Mouse (Mus musculus): Measurements from ENCODE around the gene Osgep.
"Not testable (repeated sequence)": the region's sequence is repeated elsewhere in the genome, so short reads cannot be mapped to it uniquely, and the experiment has no call there.

Osgep gene

DNA sequence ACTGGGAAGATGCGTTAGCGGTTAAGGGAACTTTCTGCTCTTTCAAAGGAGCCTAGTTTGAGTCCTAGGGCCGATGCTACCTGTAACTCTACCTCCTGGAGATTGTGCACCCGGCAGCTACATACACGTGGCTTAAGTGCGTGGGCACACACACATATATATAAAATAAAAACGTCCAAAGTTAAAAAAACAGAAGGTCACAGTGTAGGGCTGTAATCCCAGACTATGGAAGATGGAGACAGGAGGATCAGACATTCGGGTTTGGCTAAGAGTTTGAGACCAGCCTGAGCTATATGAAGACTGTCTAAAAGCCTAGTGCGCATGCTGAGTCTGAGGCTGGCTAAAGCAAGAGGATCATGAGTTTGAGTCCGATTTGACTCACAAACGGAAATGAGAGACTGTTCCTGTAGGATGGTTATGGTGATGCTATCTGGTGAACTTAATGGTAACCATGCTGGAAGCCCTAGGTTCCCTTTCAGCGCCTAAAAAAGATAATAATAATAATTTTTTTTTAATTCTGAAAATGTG lies 6.9 kb upstream of the Osgep start:
- no peak for DNase-seq

DNA sequence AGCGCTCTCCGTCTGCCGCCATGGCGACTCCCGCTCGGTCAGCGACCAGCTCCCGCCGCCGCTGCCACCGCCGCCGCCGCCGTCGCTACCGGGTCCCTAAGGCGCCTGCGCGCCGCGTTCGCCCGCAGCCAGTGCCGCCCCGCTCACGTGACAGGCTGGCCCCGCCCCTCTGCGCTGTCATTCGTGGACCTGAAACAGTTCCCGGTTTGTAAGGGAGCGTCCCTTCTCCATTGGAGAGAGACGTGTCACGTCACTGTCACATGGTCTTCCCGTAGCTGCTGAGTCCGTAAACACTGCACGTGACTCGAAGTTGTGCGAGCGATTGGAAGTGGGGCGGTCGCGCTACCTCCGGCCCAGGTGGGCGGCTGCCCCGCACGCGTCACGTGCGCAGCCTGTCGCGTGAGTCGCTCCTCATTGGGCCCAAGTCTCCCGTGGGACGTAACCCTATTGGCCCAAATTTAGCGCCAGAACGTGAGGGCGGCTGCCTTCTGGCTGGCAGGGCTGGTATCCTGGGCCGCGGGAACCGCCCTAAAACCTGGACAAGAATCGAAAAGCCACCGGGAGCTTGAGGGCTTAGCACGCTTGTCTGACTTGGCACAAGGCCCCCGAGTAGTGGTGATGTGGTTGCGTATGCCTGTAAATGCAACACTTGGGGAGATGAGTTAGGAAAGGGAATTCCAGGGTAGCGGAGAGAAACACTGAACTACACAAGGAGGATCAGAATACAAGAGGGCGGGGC lies 6.2 kb upstream of the Osgep start, which contains the start of the genes Pip4p1 and Pnp:
Gene Pip4p1 (minus strand): TSS at position 103 of the 739 bp plus-strand sequence.
Gene Pnp (plus strand): TSS at position 329 of the 739 bp plus-strand sequence.
- peak; percentile 99 to 100 for DNase-seq

DNA sequence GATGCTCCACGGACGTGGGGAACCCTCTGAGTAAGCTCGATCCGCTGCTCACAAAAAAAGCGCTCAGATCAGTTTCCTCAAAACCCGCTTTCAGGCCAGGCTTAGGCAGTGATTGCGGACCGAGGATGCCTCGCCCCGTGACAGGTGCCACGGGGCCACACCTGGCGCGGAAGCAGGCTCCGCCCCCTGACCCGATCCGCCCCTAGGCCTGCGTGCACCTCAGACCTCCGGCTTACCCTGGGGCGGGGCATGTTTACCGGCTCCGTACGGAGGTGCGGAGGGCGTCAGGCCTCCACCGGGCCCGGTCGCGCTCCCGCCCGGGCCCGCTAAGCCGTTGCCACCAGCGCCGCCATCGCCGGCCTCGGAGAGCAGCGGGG lies 5.7 kb upstream of the Osgep start:
- peak in 1 of 2 experiments; percentile 80 for DNase-seq

DNA sequence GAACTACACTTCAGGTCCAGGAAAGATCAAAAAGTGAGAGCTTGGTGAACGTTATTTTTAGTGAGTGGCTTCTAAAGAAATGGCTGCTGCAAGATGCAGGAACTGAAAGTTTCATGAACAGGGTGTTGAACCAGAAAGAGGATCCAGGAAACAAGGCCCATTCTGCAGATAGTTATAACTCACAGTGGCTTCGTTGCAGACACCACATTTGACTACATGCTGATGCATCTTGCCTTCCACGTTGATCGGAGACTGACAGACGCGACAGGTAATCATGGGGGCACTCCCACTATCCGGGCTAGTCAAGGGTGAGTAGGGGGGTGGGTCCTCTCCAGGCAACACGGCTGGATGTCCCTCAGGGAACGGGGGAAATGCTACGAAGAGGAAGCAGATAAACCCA lies 5.3 kb upstream of the Osgep start:
- no peak for DNase-seq

DNA sequence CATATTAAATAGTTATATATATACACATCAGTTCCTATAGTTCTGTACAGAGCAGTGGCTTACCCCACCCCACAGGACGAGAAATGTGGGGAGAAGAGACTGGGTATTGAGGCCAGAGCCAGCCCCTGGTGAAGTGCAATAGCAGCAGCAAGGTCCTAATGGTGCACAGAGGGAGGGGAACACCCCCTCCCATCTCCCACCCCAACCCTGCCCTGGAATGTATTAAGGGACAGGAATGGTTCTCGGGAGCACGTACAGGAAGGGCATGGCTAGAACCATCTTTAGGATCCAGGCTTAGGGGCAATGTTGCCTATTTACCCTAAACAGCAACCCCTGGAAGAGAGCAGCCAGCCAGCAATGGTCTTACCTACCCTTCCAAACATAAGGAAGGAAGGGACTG lies 2.7 kb upstream of the Osgep start:
- DNase-seq = no peak

DNA sequence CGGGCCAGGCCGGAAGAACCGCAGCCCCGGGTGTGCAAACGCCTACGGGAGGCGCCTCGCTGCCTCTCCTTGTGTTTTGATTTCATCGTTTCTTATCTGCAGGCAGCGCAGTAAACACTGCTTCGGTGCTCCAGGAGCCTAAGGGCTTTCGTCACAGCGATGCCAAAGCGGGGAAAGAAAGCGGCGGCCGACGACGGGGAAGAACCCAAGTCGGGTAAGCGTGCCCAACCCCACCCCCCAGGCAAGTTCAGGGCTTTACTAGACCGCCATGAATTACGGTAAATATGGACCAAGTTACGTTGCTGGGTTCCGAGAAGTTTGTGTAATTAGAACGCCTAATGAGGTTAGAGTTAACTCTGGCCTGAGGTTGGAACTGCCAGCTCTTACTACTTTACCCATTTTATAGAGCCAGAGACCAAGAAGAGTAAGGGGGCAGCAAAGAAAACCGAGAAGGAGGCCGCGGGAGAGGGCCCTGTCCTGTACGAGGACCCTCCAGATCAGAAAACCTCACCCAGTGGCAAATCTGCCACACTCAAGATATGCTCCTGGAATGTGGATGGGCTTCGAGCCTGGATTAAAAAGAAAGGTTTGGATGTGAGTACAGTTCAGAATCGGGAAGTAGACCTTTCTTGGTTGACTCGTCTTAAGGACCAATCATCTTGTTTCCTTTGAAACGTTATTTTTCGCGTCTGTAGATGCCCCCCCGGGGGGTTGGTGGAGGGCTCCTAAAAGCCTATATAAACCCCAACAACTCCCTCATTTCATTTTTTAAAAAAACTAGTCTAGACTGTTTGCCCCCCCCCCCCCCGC lies 623 bp upstream of the Osgep start:
- DNase-seq = peak in 1 of 2 experiments; percentile 23

DNA sequence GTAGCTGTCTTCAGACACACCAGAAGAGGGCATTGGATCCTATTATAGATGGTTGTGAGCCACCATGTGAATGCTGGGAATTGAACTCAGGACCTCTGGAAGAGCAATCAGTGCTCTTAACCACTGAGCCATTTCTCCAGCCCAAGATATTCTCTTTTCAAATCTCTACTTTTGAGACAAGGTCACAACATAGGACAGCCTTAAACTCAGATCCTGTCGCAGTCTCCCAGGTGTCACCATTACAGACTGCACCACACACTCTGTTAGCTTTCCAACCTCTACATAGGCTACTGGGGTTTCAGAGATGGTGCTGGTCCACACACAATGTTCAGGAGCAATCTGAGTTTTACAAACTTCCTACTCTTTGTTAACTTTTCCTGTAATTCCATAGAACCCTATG lies 1.3 kb downstream of the Osgep start:
- DNase-seq = not testable (repeated sequence)

DNA sequence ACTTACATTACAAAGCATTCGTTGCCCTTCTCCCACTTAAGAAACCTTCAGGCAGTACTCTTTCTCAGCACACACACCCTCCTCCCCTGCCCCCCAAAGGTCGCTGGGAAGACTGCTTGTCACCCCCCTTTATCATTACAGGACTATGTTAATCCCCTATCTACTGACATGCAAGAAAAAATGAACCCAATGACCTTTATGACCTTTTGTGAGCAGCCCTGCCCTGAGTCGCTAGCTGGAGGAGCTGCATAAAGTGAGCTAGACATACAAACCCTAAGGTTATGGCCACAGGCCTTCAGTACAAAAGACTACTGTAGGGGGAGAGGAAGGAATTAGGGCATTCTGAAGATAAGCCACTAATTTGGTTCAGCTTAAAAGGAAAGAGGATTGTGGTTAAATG lies 13.3 kb downstream of the Osgep start:
- DNase-seq = no peak

DNA sequence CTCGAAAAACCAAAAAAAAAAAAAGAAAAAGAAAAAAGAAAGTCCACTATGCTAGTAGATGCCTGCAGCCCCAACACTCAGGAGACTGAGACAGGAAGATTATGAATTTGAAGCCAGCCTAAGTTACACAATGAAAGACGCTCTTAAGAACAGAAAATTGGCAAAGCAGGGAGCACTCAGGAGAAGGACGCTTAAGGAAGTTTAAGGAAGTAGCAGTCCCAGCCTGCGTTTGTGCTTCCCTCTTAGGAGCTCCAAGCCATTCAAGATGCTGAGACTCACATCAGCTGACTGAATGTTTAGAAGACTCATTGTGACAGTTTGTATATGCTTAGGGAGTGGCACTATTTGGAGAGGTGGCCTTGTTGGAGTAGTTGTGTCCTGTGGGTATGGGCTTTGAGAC lies 16.6 kb downstream of the Osgep start:
- DNase-seq = no peak

DNA sequence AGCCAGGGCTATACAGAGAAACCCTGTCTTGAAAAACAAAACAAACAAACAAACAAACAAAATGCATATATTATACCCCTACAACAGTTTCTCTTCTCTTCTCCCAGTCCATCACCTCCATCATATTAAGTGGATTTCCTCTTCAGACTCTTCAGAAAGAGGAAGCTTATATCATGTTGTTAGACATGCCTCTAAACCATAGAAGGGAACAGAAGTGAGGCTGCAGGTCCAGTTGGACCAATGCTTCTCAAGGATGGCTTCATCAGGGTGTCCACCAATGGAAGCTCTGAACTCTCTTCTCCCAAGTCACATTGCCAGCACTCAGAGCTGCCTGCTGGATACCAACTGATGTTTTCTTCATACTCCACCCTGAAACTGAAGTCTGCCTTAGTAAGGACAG lies 19.4 kb downstream of the Osgep start:
- not testable (repeated sequence) for DNase-seq

DNA sequence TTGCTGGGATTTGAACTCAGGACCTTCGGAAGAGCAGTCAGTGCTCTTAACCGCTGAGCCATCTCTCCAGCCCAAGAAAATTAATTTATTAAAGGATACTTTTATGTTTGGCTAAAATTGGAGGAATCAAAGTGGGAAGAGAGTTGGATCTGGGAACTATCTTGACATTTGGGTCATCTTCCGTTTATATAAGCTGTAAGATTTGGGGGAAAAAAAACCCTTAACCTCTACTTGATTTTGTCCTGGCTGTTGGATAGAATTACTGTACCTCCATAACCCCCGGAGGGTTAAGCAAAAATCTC lies 19.9 kb downstream of the Osgep start:
- no peak for DNase-seq

DNA sequence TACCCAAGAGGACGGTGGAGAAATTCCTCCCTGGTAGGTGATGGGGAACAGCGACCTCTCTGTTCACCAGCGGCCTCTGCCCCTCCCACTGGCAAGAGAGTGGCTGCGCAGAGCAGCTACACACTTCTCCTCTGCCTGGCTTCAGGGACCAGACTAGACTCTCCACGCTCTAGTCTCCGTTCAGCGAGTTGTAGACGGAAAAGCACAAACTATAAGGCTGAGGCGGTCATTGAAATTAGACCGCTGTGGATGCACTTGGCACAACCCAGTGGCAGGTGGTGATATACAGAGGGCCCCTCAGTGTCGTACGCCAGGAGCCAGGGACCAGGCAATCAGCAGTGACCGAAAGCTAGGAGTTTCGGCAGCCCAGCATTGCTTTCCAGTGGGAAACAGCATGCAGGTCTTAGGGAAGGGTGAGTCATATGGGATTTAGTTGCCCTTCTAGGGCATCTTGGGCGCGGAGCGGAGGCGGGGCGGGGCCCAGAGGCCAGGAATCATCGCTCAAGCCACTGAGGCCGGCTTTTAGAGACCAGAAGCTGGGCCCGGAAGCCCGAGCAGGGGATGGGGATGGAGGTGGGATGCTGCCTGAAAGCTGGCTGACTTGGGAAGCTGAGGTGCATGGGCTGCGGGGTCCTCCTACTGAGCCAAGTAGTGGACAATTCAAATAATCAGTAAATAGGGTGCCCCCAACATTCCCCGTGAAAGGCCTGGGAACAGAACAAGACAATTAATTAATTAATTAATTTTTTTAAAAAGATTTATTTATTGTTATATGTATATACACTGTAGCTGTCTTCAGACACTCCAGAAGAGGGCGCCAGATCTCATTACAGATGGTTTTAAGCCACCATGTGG lies 20.5 kb downstream of the Osgep start:
- peak; percentile 69 to 80 for DNase-seq

DNA sequence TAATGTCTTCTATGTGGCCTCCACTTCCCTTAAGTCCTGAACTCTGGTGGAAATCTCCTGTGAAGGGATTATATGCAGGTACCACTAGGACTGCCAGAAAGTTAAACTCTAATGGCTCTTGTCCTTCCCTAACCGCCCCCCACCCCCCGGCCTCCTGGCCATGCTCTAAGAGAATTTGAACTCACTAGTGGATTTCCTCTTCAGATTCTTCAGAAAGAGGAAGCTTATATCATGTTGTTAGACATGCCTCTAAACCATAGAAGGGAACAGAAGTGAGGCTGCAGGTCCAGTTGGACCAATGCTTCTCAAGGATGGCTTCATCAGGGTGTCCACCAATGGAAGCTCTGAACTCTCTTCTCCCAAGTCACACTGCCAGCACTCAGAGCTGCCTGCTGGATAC lies 26.7 kb downstream of the Osgep start:
- not testable (repeated sequence) for DNase-seq

DNA sequence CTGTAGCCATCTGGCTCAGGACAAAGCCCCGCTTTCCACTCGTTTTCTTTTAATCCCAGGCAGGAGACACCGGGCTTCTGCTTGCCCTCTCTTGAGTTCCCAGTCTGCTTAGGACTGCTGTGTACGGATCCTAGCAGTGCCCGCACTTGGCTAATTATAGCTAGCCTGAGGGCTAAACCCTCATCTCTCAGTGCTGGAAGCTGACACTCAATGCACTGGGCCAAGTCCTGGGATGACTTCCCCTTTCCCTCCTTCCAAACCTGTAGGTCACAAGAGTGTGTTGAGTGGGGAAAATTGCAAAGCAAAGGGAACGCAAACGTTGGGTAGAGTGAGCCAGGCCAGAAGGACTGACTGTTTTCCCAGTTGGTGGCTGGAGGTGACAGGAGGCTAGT lies 27.3 kb downstream of the Osgep start, which contains the start of gene Klhl33:
Gene Klhl33 (minus strand): TSS at position 134 of the 392 bp plus-strand sequence.
- peak; percentile 62 to 68 for DNase-seq

DNA sequence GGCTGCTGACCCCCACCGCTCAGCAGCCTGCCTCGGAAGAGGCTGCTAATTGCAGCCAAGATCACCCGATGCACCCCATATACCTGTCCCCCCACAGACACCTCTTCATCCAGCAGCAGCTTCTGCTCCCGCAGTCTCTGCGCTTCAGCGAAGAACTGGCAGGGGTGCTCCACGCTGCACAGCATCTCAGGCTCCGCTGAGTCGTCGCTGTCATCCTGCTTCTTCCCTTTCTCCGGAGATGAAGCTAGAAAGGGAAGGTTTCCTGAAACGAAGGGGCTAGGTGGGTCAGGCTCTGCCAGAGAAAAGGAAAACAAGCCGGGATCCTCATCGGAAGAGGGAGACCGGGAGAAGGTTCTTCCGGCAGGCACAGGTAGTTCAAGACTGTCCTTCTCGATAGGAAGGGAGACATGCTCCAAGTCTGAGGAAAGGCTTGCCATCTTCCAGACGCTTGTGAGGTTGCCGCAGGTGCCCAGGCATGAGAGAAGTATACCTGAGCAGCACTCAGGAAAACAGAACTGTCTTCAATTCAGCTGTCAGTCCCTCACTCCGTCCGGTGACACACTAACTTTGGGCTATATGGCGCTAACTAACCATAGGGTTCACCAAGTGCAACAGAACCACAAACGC lies 27.8 kb downstream of the Osgep start:
- peak; percentile 64 to 73 for DNase-seq

DNA sequence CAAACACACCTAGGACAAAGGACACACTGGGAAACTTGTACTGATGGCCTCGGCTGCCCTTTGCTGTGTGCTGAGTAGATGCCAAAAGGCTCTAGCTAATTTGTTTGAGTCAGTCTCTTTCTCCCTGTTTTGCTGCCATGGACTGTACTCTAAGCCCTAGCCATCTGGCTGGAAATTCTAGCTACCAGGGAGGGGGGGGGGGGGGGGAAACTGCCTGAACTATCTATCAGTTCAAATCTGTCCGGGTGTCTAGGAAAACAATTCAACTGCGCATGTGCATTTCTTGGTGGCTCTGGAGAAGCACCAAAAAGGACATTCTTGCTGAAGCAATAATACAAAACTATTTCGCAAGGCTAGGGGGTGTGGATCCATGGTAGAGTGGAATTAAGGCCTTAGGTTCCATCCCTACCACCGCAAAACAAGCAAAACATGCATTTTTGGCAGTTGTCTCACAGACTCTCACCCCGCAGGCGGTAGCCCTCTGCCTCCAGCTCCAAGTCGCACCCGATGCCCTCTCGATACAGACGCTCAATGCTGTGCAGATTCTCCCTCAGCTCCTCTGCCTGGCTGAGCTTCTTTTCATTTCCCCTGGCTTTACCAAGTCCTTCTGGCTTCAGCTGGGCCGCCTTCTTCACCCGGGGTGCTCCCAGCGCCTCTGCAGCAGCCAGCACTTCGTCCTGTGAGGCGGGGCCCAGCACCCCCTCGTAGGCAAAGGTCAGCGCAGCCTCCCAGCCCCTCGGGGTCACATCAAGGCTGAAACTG lies 28.5 kb downstream of the Osgep start:
- DNase-seq = peak; percentile 81 to 82

DNA sequence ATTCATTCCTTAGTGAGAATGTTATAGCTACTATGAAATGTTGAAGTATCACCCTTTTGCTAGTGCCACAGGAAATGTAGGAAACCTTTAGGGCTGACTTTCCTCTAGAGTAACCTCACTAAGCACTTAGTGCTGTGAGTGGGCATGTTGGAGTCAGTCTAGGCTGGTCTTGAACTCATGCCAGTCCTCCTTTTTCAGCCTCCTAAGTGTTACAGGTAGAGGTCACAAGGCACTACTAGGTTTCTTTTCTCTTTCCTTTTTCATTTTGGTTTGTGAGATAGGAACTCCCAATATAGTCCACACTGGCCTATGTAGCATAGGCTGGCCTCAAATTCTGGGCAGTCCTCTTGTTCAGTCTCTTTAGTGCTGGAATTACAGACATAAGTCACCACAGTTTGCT lies 29.3 kb downstream of the Osgep start:
- DNase-seq = peak; percentile 21 to 37

DNA sequence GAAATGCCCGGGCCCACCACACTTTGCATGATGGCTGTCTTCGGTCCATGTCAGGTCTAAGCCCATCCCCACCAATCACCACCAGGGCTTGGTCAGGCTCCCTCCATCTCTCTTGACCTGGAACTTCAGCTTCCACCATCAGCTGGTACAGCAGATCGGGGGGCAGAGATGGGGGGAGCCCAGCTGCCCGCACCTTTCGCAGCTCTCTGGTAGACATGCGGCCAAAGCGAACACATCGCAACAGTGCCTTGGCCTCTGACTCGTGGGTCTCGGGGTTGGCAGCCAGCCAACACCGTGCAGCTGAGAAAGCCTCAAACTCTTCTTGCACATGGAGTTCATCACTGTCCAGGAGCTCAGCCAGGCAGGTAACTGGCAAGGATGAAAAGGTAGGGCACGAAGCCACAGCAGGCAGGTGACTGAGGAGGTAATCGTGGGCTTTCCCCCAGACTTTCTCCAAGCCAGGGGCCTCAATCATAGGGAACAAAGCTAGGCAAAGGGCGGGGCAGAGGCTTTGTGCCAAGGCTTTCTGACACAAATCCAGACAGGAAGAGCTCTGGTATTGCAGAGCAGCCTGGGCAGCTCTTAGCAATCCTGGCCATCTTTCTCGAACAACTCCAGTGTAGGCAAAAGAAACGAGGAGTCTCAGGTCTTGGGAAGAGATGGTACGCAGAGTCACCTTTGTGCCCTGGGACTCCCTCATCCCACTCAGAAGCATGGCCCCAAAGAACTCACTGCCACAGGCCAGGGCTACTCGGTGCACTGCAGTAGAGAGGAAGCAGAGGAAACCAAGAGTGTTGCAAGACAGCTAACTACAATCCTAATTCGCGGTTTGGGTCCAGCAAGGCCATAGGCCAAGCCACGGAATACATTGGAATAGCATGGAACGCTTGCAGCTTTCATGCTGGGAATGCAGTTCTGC lies 31.9 kb downstream of the Osgep start:
- peak; percentile 33 to 43 for DNase-seq

DNA sequence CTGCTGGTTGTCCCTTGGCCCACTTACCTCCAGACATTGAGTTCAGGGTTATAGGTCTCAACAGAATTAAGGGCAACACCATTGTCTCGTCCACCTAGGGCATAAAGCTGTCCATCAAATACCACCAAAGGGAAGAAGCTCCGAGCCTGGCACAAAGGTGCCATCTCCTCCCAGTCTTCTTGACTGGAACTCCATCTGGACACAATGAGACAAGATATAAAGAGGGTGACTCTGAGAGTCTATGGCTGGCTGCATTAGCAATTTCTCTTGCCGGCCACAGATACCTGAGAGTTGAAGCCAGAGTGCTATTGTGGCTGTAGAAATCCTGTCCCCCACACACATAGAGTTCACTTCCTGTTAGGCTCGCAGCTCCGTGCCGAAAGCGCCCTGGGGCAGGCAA lies 32.6 kb downstream of the Osgep start:
- no peak for DNase-seq

DNA sequence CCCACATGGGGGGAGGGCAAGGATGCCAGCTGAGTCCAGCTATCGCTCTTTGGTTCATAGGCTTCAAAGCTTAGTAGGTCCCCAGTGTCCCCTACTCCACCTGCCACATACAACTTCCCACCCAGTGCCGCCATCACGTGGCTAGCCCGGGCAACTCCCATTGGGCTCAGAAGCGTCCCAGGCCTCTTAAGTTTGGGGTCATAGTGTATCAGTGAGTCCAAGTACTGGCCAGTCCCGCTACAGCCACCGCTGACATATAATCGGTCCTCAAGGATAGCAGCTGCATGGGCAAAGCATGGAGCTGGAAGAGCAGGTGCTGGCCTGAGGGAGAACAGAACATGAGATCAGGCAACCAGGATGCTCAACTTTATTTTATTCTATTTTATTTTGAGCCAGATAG lies 33.1 kb downstream of the Osgep start:
- no peak for DNase-seq

Data from cerebellum, adult 18-20 months (tissue).